Mouse (Mus musculus) embryonic facial prominence, embryonic 15.5 days (tissue): ENCODE measurements at regions not wholly inside any gene's neighbourhood (a gene's known extent, or its start where the extent isn't known, plus 50 kb on each side); places are given as distances from the start of the nearest gene placed in this dataset.

Experiments
- ATAC-seq: fragments of 200-750 bp; cut with Nextera tagmentation; 2 replicates; pipeline ENCODE4 v1.8.0; 2017; ENCODE audit warnings: low read depth, moderate TSS enrichment; ENCODE audit not compliant: insufficient number of reproducible peaks, low FRiP score, low TSS enrichment
- H3K27ac ChIP-seq: fragments of 300-500 bp; sonication (generic); replicated peaks from 2 replicates; pipeline ENCODE4 v1.5.1; 2015; ENCODE audit warnings: mild to moderate bottlenecking, inconsistent platforms
- H3K27me3 ChIP-seq: fragments of 300-500 bp; sonication (generic); 2 replicates; pipeline ENCODE4 v1.6.1; 2015; ENCODE audit warnings: inconsistent platforms
- H3K36me3 ChIP-seq: fragments of 300-500 bp; sonication (generic); 2 replicates; pipeline ENCODE4 v1.6.1; 2015; ENCODE audit warnings: mild to moderate bottlenecking, inconsistent platforms
- H3K4me1 ChIP-seq: fragments of 300-500 bp; sonication (generic); 2 replicates; pipeline ENCODE4 v1.6.1; 2015; ENCODE audit warnings: inconsistent platforms
- H3K4me2 ChIP-seq: fragments of 300-500 bp; sonication (generic); replicated peaks from 2 replicates; pipeline ENCODE4 v1.6.1; 2015; ENCODE audit warnings: mild to moderate bottlenecking, inconsistent platforms
- H3K4me3 ChIP-seq: fragments of 300-500 bp; sonication (generic); replicated peaks from 2 replicates; pipeline ENCODE4 v1.5.1; 2015; ENCODE audit warnings: mild to moderate bottlenecking, inconsistent platforms
- H3K9ac ChIP-seq: fragments of 300-500 bp; sonication (generic); 2 replicates; pipeline ENCODE4 v1.6.1; 2015; ENCODE audit warnings: inconsistent platforms
- H3K9me3 ChIP-seq: fragments of 300-500 bp; sonication (generic); replicated peaks from 2 replicates; pipeline ENCODE4 v1.6.1; 2016; ENCODE audit warnings: inconsistent platforms
- WGBS: fragments of 180-500 bp; shearing (Covaris S2); methylation state at CpG from one replicate; pipeline ENCODE4 v1.1.7; 2015; 5-methylcytosine and 5-hydroxymethylcytosine counted together

DNA sequence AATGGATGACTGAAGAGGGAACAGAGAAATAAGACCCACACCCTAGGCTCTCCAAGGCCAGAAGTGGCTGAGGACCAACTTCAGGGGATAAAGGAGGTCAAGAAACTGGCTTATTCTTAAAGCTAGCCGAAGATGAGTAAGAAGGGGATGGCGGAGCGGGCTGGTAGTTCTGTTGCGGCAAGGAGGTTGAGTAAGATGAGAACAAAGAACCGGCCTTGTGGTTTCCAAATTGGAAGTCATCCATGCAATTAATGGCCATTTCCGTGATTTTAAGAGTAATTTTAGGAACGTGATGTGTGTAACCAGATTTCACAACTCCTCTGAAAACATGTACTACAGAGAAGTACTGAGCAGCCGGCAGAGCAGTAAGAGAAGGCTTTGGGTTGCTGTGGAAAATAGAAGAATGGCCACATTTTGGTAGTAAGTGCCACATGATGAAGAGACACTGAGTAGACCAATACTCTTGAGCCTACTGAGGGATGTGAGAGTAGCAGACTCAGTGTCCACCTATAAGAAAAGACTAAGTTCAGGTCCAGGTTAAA is 258.4 kb downstream of the Fam49a start:
- WGBS = 82% methylated on average over 8 of the region's 8 CpGs
- H3K9ac ChIP-seq = no peak overlapping the region
- no peak overlapping the region for H3K4me2 ChIP-seq
- H3K4me1 ChIP-seq = no peaks in the 10 kb centered on the region
- no peak overlapping the region for H3K27ac ChIP-seq
- no peaks in the 10 kb centered on the region for H3K27me3 ChIP-seq
- ATAC-seq = no peak
- H3K9me3 ChIP-seq = no peaks in the 10 kb centered on the region
- no peak overlapping the region for H3K4me3 ChIP-seq
- no peaks in the 10 kb centered on the region for H3K36me3 ChIP-seq

DNA sequence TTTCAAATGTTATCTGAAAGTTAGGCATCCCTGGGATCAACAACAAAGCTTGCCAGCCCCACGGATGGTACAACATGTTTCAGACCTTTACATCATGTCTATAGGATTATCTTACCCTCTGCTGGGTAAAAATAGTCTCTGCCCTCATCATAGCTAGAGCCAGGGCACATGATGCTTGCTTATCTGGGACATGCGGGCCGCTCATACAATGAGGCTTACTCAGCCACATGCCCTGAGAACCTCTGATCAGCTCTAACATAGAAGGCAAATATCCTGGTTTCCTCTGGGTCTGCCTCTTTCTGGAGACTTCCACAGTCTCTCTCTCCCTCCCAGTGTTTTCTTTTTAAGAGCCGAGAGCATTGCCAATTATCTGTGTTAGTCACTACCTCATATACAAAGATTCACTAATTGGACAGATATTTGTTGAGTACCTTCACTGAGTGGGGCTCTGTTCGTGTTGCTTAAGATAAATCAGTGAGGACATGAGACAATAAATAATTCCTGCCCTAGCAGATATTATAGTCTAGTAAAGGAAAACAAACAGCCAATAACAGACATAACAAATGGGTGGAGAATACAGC is 256.6 kb downstream of the Fam49a start:
- WGBS = 60% methylated on average over 5 of the region's 5 CpGs
- H3K36me3 ChIP-seq = no peaks in the 10 kb centered on the region
- no peak overlapping the region for H3K27ac ChIP-seq
- no peak overlapping the region for H3K4me3 ChIP-seq
- no peak overlapping the region for H3K4me2 ChIP-seq
- H3K4me1 ChIP-seq = no peaks in the 10 kb centered on the region
- H3K9me3 ChIP-seq = no peaks in the 10 kb centered on the region
- H3K27me3 ChIP-seq = no peaks in the 10 kb centered on the region
- no peak for ATAC-seq
- H3K9ac ChIP-seq = no peak overlapping the region

GRCm38 (mm10) chr12:12517020-12517419 is 255.1 kb downstream of the Fam49a start:
- Histone ChIP-seq H3K9ac (no peak overlapping the region), H3K27me3 (no peaks in the 10 kb centered on the region), H3K4me2 (no peak overlapping the region), H3K27ac (no peak overlapping the region), H3K36me3 (no peaks in the 10 kb centered on the region), H3K4me1 (no peaks in the 10 kb centered on the region), H3K9me3 (no peaks in the 10 kb centered on the region), H3K4me3 (no peak overlapping the region)
- ATAC-seq = no peak
- WGBS = 86% methylated on average over 4 of the region's 4 CpGs

DNA sequence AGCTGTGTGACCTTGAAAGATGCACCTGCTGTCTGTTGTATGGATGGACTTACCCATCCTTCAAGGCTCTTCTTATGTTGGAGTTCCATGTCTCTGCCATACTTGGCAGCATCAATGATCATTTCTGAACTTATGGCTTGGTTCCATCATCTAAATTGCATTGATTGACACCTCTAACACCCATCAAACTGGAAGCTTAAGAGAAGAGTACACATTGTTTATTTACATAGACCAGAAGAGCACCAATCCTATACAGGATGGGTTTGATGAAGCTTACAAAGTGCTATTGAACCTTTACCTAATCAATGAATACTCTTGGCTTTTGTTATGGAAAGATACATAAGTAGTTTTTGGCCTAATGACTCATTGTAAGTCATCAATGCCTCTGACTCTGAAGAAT is 248.8 kb downstream of the Fam49a start:
- no peak overlapping the region for H3K4me2 ChIP-seq
- H3K27me3 ChIP-seq = no peaks in the 10 kb centered on the region
- no peaks in the 10 kb centered on the region for H3K4me1 ChIP-seq
- H3K36me3 ChIP-seq = no peaks in the 10 kb centered on the region
- no peaks in the 10 kb centered on the region for H3K9me3 ChIP-seq
- ATAC-seq = no peak
- no peak overlapping the region for H3K27ac ChIP-seq
- H3K4me3 ChIP-seq = no peak overlapping the region
- H3K9ac ChIP-seq = no peak overlapping the region

DNA sequence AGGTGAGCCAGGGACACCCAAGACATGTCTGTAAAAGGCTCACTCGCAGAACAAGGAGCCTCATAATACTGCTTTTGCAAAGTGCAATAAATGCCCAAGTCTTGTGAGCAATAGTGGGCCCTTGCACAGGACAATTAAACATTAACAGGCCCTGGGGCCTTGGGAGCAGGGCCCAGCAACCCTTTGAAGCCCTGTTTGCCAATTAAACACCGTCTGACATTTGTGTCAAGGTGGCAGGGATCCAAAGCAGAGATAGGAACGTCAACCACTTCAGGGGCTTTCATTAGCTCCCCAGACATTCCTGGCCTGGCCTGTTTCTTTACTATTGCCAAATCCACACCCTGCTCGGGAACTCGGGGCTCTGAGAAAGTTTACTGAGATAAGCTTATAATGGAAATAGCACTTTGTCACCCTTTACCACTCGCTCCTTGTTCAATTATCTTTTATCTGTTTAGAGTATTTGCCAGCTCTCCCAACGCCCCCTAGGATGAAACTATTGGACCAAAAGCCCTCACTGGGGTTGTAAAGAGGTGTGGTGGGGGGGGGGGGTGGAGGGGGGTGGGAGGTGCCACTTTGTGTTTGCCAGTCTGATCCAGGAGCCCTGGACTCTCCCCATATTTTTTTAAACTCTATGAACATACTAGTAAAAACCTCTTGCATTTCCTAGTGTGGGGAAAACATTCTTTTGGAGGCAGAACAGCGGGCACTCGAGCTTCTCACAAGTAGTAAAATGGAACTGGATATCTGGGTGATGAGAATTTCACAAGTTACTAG is 247.4 kb downstream of the Fam49a start:
- WGBS = 45% methylated on average over 9 of the region's 9 CpGs

DNA sequence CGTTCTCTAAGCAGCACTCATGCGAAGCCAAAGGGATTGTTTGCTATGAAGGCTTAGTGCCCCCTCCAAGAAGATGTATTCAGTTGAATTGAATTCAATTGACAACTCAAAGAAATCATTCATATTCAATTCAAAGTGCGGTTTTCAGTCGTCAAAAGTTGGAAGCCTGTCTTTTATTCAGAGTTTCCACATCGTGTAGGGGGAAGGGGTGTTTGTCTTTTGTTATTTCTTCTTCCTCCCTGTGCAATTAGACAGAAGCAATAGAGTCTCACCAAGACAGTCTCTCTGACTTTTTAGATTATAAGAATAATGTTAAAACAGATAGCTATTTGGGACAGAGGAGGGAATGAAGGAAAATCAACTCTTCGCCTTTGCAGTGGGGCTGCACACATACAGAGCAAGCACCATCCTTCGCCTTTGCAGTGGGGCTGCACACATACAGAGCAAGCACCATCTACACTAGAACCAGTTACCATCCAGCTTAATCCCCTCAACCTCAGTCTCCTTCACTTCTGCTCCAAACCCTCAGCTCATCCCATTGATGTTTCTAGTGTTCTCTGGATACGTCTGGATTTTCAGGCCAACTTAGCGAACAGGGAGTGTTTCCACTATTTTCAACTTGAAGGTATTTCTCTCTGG is 246.7 kb downstream of the Fam49a start:
- H3K27ac ChIP-seq = no peak overlapping the region

More for the DNA sequence above, 247.4 kb downstream of the Fam49a start:
- H3K36me3 ChIP-seq = no peaks in the 10 kb centered on the region
- no peaks in the 10 kb centered on the region for H3K4me1 ChIP-seq
- no peak overlapping the region for H3K4me3 ChIP-seq
- no peak for ATAC-seq
- no peak overlapping the region for H3K4me2 ChIP-seq
- no peaks in the 10 kb centered on the region for H3K9me3 ChIP-seq
- no peak overlapping the region for H3K27ac ChIP-seq
- no peaks in the 10 kb centered on the region for H3K27me3 ChIP-seq
- no peak overlapping the region for H3K9ac ChIP-seq

GRCm38 (mm10) chr12:12506671-12507070 is 244.7 kb downstream of the Fam49a start:
- Histone ChIP-seq H3K27ac (no peak overlapping the region), H3K9me3 (no peaks in the 10 kb centered on the region), H3K27me3 (no peaks in the 10 kb centered on the region), H3K4me1 (no peaks in the 10 kb centered on the region), H3K36me3 (no peaks in the 10 kb centered on the region), H3K4me3 (no peak overlapping the region), H3K4me2 (no peak overlapping the region), H3K9ac (no peak overlapping the region)
- 85% methylated on average over 3 of the region's 3 CpGs for WGBS
- no peak for ATAC-seq

More for the DNA sequence above, 246.7 kb downstream of the Fam49a start:
- Histone ChIP-seq H3K9me3 (no peaks in the 10 kb centered on the region), H3K27me3 (no peaks in the 10 kb centered on the region), H3K4me2 (no peak overlapping the region), H3K4me1 (no peaks in the 10 kb centered on the region), H3K9ac (no peak overlapping the region), H3K4me3 (no peak overlapping the region), H3K36me3 (no peaks in the 10 kb centered on the region)
- no peak for ATAC-seq
- 65% methylated on average over 9 of the region's 9 CpGs for WGBS

GRCm38 (mm10) chr12:12505590-12505989 is 243.7 kb downstream of the Fam49a start:
- no peak overlapping the region for H3K27ac ChIP-seq
- ATAC-seq = no peak
- H3K9ac ChIP-seq = no peak overlapping the region
- no peaks in the 10 kb centered on the region for H3K4me1 ChIP-seq
- 44% methylated on average over 4 of the region's 4 CpGs for WGBS
- H3K4me3 ChIP-seq = no peak overlapping the region
- H3K27me3 ChIP-seq = no peaks in the 10 kb centered on the region
- no peaks in the 10 kb centered on the region for H3K36me3 ChIP-seq
- no peak overlapping the region for H3K4me2 ChIP-seq
- H3K9me3 ChIP-seq = no peaks in the 10 kb centered on the region

- 70% methylated on average over 3 of the region's 3 CpGs for WGBS
- no peak overlapping the region for H3K27ac ChIP-seq
- H3K9ac ChIP-seq = no peak overlapping the region
- no peak for ATAC-seq
- no peak overlapping the region for H3K4me3 ChIP-seq
- peaks cover 3% of the 10 kb centered on the region; the same call in 1 of the 2 replicates for H3K4me1 ChIP-seq
- no peaks in the 10 kb centered on the region for H3K36me3 ChIP-seq
- no peaks in the 10 kb centered on the region for H3K9me3 ChIP-seq
- no peak overlapping the region for H3K4me2 ChIP-seq
- H3K27me3 ChIP-seq = no peaks in the 10 kb centered on the region
These were observed 238.0 kb downstream of the Fam49a start for GRCm38 (mm10) chr12:12499903-12500302.

GRCm38 (mm10) chr12:12498621-12499020 is 236.7 kb downstream of the Fam49a start:
- Histone ChIP-seq H3K9ac (no peak overlapping the region), H3K36me3 (no peaks in the 10 kb centered on the region), H3K4me3 (no peak overlapping the region), H3K9me3 (no peaks in the 10 kb centered on the region), H3K27me3 (no peaks in the 10 kb centered on the region), H3K4me1 (peaks cover 3% of the 10 kb centered on the region; the same call in 1 of the 2 replicates), H3K27ac (no peak overlapping the region), H3K4me2 (no peak overlapping the region)
- no peak for ATAC-seq

DNA sequence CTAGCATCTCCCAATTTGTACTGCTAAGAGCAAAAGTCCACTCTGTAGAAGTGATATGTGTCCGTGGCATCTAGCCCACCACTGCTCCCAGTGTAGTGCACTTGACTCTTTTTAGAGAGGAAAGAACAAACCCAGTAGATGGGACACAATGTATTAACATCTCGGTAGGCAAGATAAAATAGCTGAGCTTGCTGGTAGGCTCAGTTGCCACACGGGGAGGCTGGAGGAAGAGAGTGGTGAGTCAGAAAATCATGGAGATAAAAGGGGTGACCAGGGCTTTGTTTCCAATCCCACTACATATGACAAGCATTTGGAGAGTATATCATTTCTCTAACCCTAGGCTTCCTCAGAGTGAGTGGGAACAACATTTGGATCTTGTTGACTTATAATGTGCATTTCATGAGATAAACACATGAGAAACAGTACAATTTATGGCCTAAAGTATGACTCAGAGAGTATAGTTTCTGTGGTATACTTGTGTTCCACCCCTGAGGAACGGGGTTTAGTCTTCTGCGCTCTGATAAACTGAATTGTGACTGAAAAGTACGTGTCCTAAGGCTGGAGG is 235.4 kb downstream of the Fam49a start:
- no peak overlapping the region for H3K4me3 ChIP-seq
- no peaks in the 10 kb centered on the region for H3K27me3 ChIP-seq
- H3K4me1 ChIP-seq = peaks cover 3% of the 10 kb centered on the region; the same call in 1 of the 2 replicates
- H3K36me3 ChIP-seq = no peaks in the 10 kb centered on the region
- H3K9me3 ChIP-seq = no peaks in the 10 kb centered on the region
- no peak overlapping the region for H3K4me2 ChIP-seq
- no peak for ATAC-seq
- H3K27ac ChIP-seq = no peak overlapping the region
- WGBS = 76% methylated on average over 6 of the region's 6 CpGs
- H3K9ac ChIP-seq = no peak overlapping the region
